Mouse (Mus musculus) heart, postnatal 36 days (tissue): Measurements from ENCODE around the gene Rad52. TPM values are rescaled to one million over a fixed set of nuclear protein-coding genes. Genes with fewer than 3 reads are reported as not detected.

Experiments used
- total RNA-seq, 2 experiments: library from RNA; stranded (reverse); gene quantifications; 2 replicates each; pipeline ENCODE4 v1.2.3; 2021

Rad52 gene
- total RNA-seq, 2 experiments from 2014 or later: 11.1 to 12.8 TPM

Other genes starting within 250 kb of the Rad52 start
- 10 to 100 TPM; 37.2 to 38.1 TPM for gene Erc1, start 54.5 kb upstream of the Rad52 start, total RNA-seq
- gene Wnk1, start 136.0 kb downstream of the Rad52 start, total RNA-seq: 100 to 1,000 TPM; 336 to 353 TPM
- gene Ninj2, start 190.7 kb downstream of the Rad52 start, total RNA-seq: not detected